ENCODE assay signal across 8 mouse cellular contexts in genomic region chr14:79588534-79588951, GRCm38 (mm10). TPM values are rescaled to one million over a fixed set of nuclear protein-coding genes. Genes with fewer than 3 reads are reported as not detected.
DNase-seq lines count a peak whose midpoint lies in the region; ATAC-seq and TF ChIP-seq lines count a peak whose summit lies in the region.

No protein-coding gene starts in this region.

- no peak for TF ChIP-seq CTCF in G1E (IDR thresholded peaks at IDR 0.05; ENCODE audit: low read depth, low read length)

- peak overlapping the region; percentile 77 for H3K4me3 ChIP-seq in G1E (ENCODE audit: low read depth, low read length)
- H3K4me3 ChIP-seq in forebrain, embryonic 13.5 days = peak overlapping the region; percentile 70
- H3K4me3 ChIP-seq in stomach, embryonic 16.5 days (replicated peaks; ENCODE audit: low read length) = peak overlapping the region; percentile 58

- peak overlapping the region; percentile 73 for H3K4me2 ChIP-seq in forebrain, embryonic 13.5 days
- peak overlapping the region; percentile 87 for H3K4me2 ChIP-seq in stomach, embryonic 16.5 days (ENCODE audit: low read depth, low read length)

- ATAC-seq in G1E (ENCODE audit: extremely low read depth, insufficient number of reproducible peaks, low FRiP score, poor library complexity, severe bottlenecking) = no peak
- ATAC-seq in forebrain, embryonic 13.5 days = no peak
- no peak for ATAC-seq in stomach, embryonic 16.5 days (ENCODE audit: insufficient read depth, low FRiP score)

- no peak overlapping the region for H3K27ac ChIP-seq in forebrain, embryonic 13.5 days
- H3K27ac ChIP-seq in stomach, embryonic 16.5 days (ENCODE audit: low read length) = no peak overlapping the region

- WGBS in forebrain, embryonic 13.5 days = 91% methylated on average over 9 of the region's 9 CpGs
- 82% methylated on average over 9 of the region's 9 CpGs for WGBS in stomach, embryonic 16.5 days

- peaks cover 34% of the 10 kb centered on the region for H3K4me1 ChIP-seq in G1E (ENCODE audit: insufficient read depth, low read depth, low read length)
- H3K4me1 ChIP-seq in forebrain, embryonic 13.5 days = peaks cover 25% of the 10 kb centered on the region
- peaks cover 11% of the 10 kb centered on the region for H3K4me1 ChIP-seq in stomach, embryonic 16.5 days (ENCODE audit: control insufficient read depth, insufficient read depth, low read length)

- peaks cover 43% of the 10 kb centered on the region for H3K36me3 ChIP-seq in G1E (replicated peaks)
- peaks cover 5% of the 10 kb centered on the region; the same call in 1 of the 2 replicates for H3K36me3 ChIP-seq in forebrain, embryonic 13.5 days (ENCODE audit: poor library complexity, severe bottlenecking)
- H3K36me3 ChIP-seq in stomach, embryonic 16.5 days (ENCODE audit: control insufficient read depth, insufficient read depth, low read length) = no peaks in the 10 kb centered on the region

- H3K27me3 ChIP-seq in G1E (ENCODE audit: insufficient read depth, low read length) = no peaks in the 10 kb centered on the region
- H3K27me3 ChIP-seq in forebrain, embryonic 13.5 days = no peaks in the 10 kb centered on the region
- no peaks in the 10 kb centered on the region for H3K27me3 ChIP-seq in stomach, embryonic 16.5 days (ENCODE audit: control insufficient read depth, insufficient read depth, low read length)

- DNase-seq in adrenal gland, adult (ENCODE audit: inconsistent age in 2 of 2, low spot score in 1 of 2) = peak; percentile 21 to 55
- no peak for DNase-seq in adrenal gland, adult 8-10 months
- no peak for DNase-seq in G1E (ENCODE audit: low spot score)
- DNase-seq in kidney, postnatal 14 days = peak; percentile 19
- no peak for DNase-seq in adrenal gland, postnatal 4 days (ENCODE audit: low spot score in 2 of 2)
- DNase-seq in gastrocnemius, postnatal 25 days = no peak

- 0 out of 2 replicates have a peak overlapping the region, but pooled peaks have one; percentile 75 for H3K9ac ChIP-seq in forebrain, embryonic 13.5 days
- H3K9ac ChIP-seq in stomach, embryonic 16.5 days (ENCODE audit: low read length) = peak overlapping the region; percentile 83

- no peaks in the 10 kb centered on the region for H3K9me3 ChIP-seq in G1E (replicated peaks)
- H3K9me3 ChIP-seq in forebrain, embryonic 13.5 days (replicated peaks) = no peaks in the 10 kb centered on the region
- no peaks in the 10 kb centered on the region for H3K9me3 ChIP-seq in stomach, embryonic 16.5 days (replicated peaks; ENCODE audit: control insufficient read depth, low read length)

RNA-seq across cellular contexts. Expression of gene Sugt1, which starts 1.1 kb away (rescaled TPM):
- total RNA-seq in adrenal gland, adult 8-10 months (2022) = 100 to 1,000 TPM in 1 of 4 experiments, 10 to 100 TPM in 3; 79.3 to 118 (median 93.0) TPM
- total RNA-seq in G1E (2014; fragmentation: Nextera tagmentation) = 91.6 and 98.9 TPM in 2 replicates
- total RNA-seq in G1E (2017) = 216 and 228 TPM in 2 replicates
- polyA plus RNA-seq in G1E (2012) = 3.6 and 6.1 TPM in 2 replicates
- 135 and 146 TPM in 2 replicates for polyA plus RNA-seq in forebrain, embryonic 13.5 days (2015; fragmentation: Nextera tagmentation; extraction: Ambion mirVana)
- 95.9 and 102 TPM in 2 replicates for polyA plus RNA-seq in stomach, embryonic 16.5 days (2015; fragmentation: Nextera tagmentation; extraction: Ambion mirVana)
- total RNA-seq in adrenal gland, postnatal 4 days (2021) = 10 to 100 TPM; 91.3 to 95.7 TPM
- total RNA-seq in gastrocnemius, postnatal 25 days (2021) = 10 to 100 TPM; 75.7 to 81.7 TPM

Comparison
In these comparisons a context has a peak if more than half of its experiments do, and no peak if none do; other contexts are left out.
1. DNase-seq: peak in adrenal gland, adult (2 of 2) and kidney, postnatal 14 days (single experiment); none in adrenal gland, adult 8-10 months (single experiment), G1E (single experiment), adrenal gland, postnatal 4 days (0 of 2) and gastrocnemius, postnatal 25 days (single experiment).
2. Peak in every context shown above with its lines, with median percentiles within 50 percentile points of each other: H3K4me3 ChIP-seq.